Mouse (Mus musculus) lung, embryonic 16.5 days (tissue): ENCODE data around the gene Rhbg. TPM values are rescaled to one million over a fixed set of nuclear protein-coding genes. Genes with fewer than 3 reads are reported as not detected.
A peak's percentile ranks its signal among the peaks of the same experiment; 100 is the strongest.

Experiments
- ATAC-seq: fragments of 200-750 bp; cut with Nextera tagmentation; 2 replicates; pipeline ENCODE4 v1.8.0; 2017; ENCODE audit warnings: low read depth, mild to moderate bottlenecking, moderate library complexity
- H3K27ac ChIP-seq: fragments of 300-500 bp; sonication (generic); 2 replicates; pipeline ENCODE4 v1.5.1; 2014; ENCODE audit warnings: mild to moderate bottlenecking, control low read depth, low read length
- H3K27me3 ChIP-seq: fragments of 300-500 bp; sonication (generic); 2 replicates; pipeline ENCODE4 v1.6.1; 2014; ENCODE audit warnings: low read depth, low read length, mixed read lengths; ENCODE audit not compliant: control insufficient read depth, insufficient read depth
- H3K36me3 ChIP-seq: fragments of 300-500 bp; sonication (generic); 2 replicates; pipeline ENCODE4 v1.6.1; 2014; ENCODE audit warnings: low read length; ENCODE audit not compliant: control insufficient read depth, insufficient read depth
- H3K4me1 ChIP-seq: fragments of 300-500 bp; sonication (generic); replicated peaks from 2 replicates; pipeline ENCODE4 v1.6.1; 2014; ENCODE audit warnings: low read length, mixed read lengths; ENCODE audit not compliant: control insufficient read depth, insufficient read depth
- H3K4me2 ChIP-seq: fragments of 300-500 bp; sonication (generic); 2 replicates; pipeline ENCODE4 v1.6.1; 2014; ENCODE audit warnings: low read depth, low read length, control low read depth
- H3K4me3 ChIP-seq: fragments of 300-500 bp; sonication (generic); 2 replicates; pipeline ENCODE4 v1.5.1; 2014; ENCODE audit warnings: mild to moderate bottlenecking, low read length, control low read depth
- H3K9ac ChIP-seq: fragments of 300-500 bp; sonication (generic); 2 replicates; pipeline ENCODE4 v1.6.1; 2014; ENCODE audit warnings: low read length, control low read depth
- H3K9me3 ChIP-seq: fragments of 300-500 bp; sonication (generic); 2 replicates; pipeline ENCODE4 v1.6.1; 2016; ENCODE audit warnings: low read length; ENCODE audit not compliant: control insufficient read depth
- WGBS: fragments of 180-500 bp; shearing (Covaris S2); extraction: QIAGEN DNeasy Blood & Tissue Kit; methylation state at CpG from one replicate; pipeline ENCODE4 v1.1.7; 2014; 5-methylcytosine and 5-hydroxymethylcytosine counted together
- polyA plus RNA-seq: library from polyadenylated mRNA; unstranded; fragments of >200 nt; fragmentation: Nextera tagmentation; extraction: Ambion mirVana; gene quantifications from 2 replicates; pipeline ENCODE4 v1.2.1, GENCODE M21; 2015

Gene Rhbg
- polyA plus RNA-seq, 1 experiment from 2014 or later, result 0.69 TPM

DNA sequence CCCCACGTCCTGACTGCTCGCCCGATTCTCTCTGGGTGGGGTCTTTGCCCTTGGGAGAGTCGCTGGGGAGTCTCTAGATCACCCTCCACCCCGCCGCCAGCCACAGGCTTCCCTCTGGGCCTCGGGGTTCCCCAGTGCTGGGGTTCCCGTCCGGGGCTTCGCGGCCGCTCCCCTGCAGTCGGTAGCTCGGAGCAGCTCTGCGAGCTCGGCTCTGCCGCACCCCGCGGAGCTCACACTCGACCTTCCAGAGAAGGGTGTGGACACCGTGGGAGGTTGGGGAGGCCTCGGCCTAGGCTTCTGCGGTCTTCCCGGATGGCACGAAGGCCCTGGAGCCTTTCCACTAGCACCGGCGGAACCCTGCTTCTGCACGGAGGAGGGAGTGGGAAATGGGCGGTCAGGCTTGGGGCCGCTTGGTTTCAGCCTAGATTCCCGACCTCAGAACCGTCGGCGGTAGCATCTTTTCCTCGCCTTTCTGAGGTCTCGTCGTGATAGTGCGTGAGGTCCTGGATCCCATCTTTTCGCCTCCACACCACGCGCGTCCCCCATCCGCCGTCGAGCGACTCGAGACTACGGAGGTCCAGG is 39.4 kb downstream of the Rhbg start:
- peaks cover 92% of the 10 kb centered on the region for H3K27me3 ChIP-seq
- no peak overlapping the region for H3K27ac ChIP-seq
- H3K4me3 ChIP-seq, result peak overlapping the region; percentile 34
- WGBS, result under 1% methylated on average over 48 of the region's 48 CpGs
- no peak; the same call in 1 of the 2 replicates for ATAC-seq
- H3K36me3 ChIP-seq, result no peaks in the 10 kb centered on the region
- no peaks in the 10 kb centered on the region for H3K9me3 ChIP-seq
- peaks cover 7% of the 10 kb centered on the region for H3K4me1 ChIP-seq
- H3K9ac ChIP-seq, result no peak overlapping the region
- H3K4me2 ChIP-seq, result peak overlapping the region; percentile 38

GRCm38 (mm10) chr3:88214197-88214938 is 40.1 kb downstream of the Rhbg start:
- no peak overlapping the region for H3K4me2 ChIP-seq
- no peaks in the 10 kb centered on the region for H3K36me3 ChIP-seq
- ATAC-seq, result no peak
- no peaks in the 10 kb centered on the region for H3K9me3 ChIP-seq
- no peak overlapping the region for H3K27ac ChIP-seq
- H3K4me3 ChIP-seq, result peak overlapping the region; percentile 34
- 2% methylated on average over 41 of the region's 42 CpGs for WGBS
- no peak overlapping the region for H3K9ac ChIP-seq
- H3K27me3 ChIP-seq, result peaks cover 92% of the 10 kb centered on the region
- peaks cover 7% of the 10 kb centered on the region for H3K4me1 ChIP-seq

DNA sequence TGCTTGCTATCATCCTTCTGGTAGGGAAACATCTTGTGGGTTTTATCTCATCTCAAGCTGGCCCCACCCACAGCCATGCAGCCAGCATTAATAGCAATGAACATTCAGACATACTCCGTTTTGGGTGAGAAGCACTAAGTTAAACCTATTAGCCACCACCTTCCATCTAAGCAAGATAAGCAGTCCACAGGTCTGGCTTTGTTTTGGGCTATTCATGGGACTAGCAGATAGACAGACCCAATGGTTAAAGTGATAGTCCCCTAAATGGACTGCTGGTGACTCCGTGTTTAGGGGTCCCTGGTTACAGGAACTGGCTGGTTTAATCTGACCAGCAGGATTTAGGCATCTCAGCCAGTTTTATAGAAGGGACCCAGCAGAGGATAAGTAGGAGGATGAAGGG is 41.5 kb downstream of the Rhbg start:
- no peak for ATAC-seq
- Histone ChIP-seq H3K4me1 (peaks cover 7% of the 10 kb centered on the region), H3K9ac (no peak overlapping the region), H3K9me3 (no peaks in the 10 kb centered on the region), H3K27me3 (peaks cover 95% of the 10 kb centered on the region), H3K4me3 (no peak overlapping the region), H3K36me3 (no peaks in the 10 kb centered on the region), H3K4me2 (no peak overlapping the region), H3K27ac (no peak overlapping the region)
- WGBS, result 2% methylated on average over 2 of the region's 2 CpGs

DNA sequence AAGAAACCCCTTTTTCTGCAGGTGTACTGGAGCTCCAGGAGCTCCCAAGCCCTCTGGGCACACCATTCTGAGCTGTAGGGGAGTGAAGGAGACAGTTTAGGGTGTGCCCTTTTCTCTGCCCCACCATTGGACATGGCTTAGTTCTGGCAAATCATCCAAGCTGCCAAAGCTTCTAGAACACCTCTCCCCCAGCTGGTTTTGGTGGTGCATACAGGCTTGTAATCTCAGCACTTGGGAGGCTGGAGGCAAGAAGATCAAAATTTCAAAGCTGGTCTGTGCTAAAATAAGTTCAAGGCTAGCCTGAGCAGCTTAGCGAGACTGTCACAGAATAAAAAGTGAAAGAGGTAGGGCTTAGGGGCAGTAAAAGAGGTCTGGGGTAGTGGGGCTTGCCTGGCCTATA is 42.2 kb downstream of the Rhbg start:
- ATAC-seq, result no peak
- no peaks in the 10 kb centered on the region for H3K9me3 ChIP-seq
- peaks cover 96% of the 10 kb centered on the region for H3K27me3 ChIP-seq
- H3K4me2 ChIP-seq, result no peak overlapping the region
- no peak overlapping the region for H3K9ac ChIP-seq
- no peak overlapping the region for H3K4me3 ChIP-seq
- WGBS, result 8% methylated on average over 1 of the region's 1 CpGs
- H3K4me1 ChIP-seq, result peaks cover 7% of the 10 kb centered on the region
- H3K36me3 ChIP-seq, result no peaks in the 10 kb centered on the region
- H3K27ac ChIP-seq, result no peak overlapping the region

GRCm38 (mm10) chr3:88210918-88211317 is 43.6 kb downstream of the Rhbg start:
- H3K4me2 ChIP-seq, result no peak overlapping the region
- ATAC-seq, result no peak
- no peaks in the 10 kb centered on the region for H3K36me3 ChIP-seq
- no peak overlapping the region for H3K4me3 ChIP-seq
- 6% methylated on average over 2 of the region's 2 CpGs for WGBS
- H3K27me3 ChIP-seq, result peaks cover 96% of the 10 kb centered on the region
- H3K9ac ChIP-seq, result no peak overlapping the region
- no peak overlapping the region for H3K27ac ChIP-seq
- no peaks in the 10 kb centered on the region for H3K9me3 ChIP-seq
- peaks cover 7% of the 10 kb centered on the region for H3K4me1 ChIP-seq

GRCm38 (mm10) chr3:88210121-88210520 is 44.4 kb downstream of the Rhbg start:
- H3K27ac ChIP-seq, result no peak overlapping the region
- H3K9ac ChIP-seq, result no peak overlapping the region
- no peak for ATAC-seq
- peaks cover 1% of the 10 kb centered on the region for H3K4me1 ChIP-seq
- no peak overlapping the region for H3K4me3 ChIP-seq
- no peak overlapping the region for H3K4me2 ChIP-seq
- no peaks in the 10 kb centered on the region for H3K9me3 ChIP-seq
- 21% methylated on average over 2 of the region's 2 CpGs for WGBS
- H3K36me3 ChIP-seq, result no peaks in the 10 kb centered on the region
- H3K27me3 ChIP-seq, result peaks cover 96% of the 10 kb centered on the region

- WGBS, result 5% methylated on average over 6 of the region's 6 CpGs
- Histone ChIP-seq H3K27ac (no peak overlapping the region), H3K27me3 (peaks cover 96% of the 10 kb centered on the region), H3K9ac (no peak overlapping the region), H3K4me3 (no peak overlapping the region), H3K4me2 (no peak overlapping the region), H3K9me3 (no peaks in the 10 kb centered on the region), H3K36me3 (no peaks in the 10 kb centered on the region), H3K4me1 (no peaks in the 10 kb centered on the region)
- ATAC-seq, result no peak
Observed at GRCm38 (mm10) chr3:88209306-88209705, 45.2 kb downstream of the Rhbg start.

DNA sequence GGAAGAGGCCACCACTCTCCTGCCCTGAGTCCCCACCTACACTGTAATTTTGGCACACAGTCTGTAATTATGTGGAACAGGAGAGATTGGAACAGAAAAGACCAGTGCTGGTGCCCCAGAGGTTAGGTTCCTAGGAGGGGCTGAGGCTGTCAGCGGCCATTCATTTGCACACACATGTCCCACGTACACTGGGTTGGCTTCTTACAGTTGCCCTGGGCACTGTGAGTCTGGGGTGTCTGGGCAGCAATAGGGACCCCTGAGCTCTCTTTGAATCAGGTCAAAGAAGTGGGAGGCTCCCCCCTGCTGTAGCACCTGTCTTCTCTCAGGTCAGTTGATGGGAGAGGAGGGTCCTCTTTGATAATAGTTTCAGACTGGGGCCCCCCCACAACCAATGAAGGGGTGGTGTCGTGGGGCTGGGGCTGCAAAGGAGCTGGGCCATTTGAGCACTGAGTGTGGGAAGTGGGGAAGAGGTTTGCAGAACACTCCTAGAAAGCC is 46.2 kb downstream of the Rhbg start:
- Histone ChIP-seq H3K27ac (no peak overlapping the region), H3K4me2 (no peak overlapping the region), H3K36me3 (no peaks in the 10 kb centered on the region), H3K4me3 (no peak overlapping the region), H3K9ac (no peak overlapping the region), H3K9me3 (no peaks in the 10 kb centered on the region), H3K27me3 (peaks cover 95% of the 10 kb centered on the region), H3K4me1 (no peaks in the 10 kb centered on the region)
- WGBS, result 6% methylated on average over 3 of the region's 3 CpGs
- ATAC-seq, result no peak

- no peak overlapping the region for H3K4me2 ChIP-seq
- H3K9me3 ChIP-seq, result no peaks in the 10 kb centered on the region
- no peak overlapping the region for H3K4me3 ChIP-seq
- H3K36me3 ChIP-seq, result no peaks in the 10 kb centered on the region
- H3K27ac ChIP-seq, result no peak overlapping the region
- ATAC-seq, result no peak
- no peak overlapping the region for H3K9ac ChIP-seq
- WGBS, result 5% methylated on average over 9 of the region's 15 CpGs
- no peaks in the 10 kb centered on the region for H3K4me1 ChIP-seq
- peaks cover 95% of the 10 kb centered on the region for H3K27me3 ChIP-seq
Observed at GRCm38 (mm10) chr3:88207451-88208100, 46.9 kb downstream of the Rhbg start.
